Mouse (Mus musculus) myocyte (in vitro differentiated cells): ENCODE data around the gene Anapc2. TPM values are rescaled to one million over a fixed set of nuclear protein-coding genes. Genes with fewer than 3 reads are reported as not detected.

ENCODE experiments used
- H3K27me3 ChIP-seq: one replicate; pipeline ENCODE4 v1.6.1; 2011; ENCODE audit not compliant: control insufficient read depth, insufficient read depth, insufficient read length
- H3K36me3 ChIP-seq: one replicate; pipeline ENCODE4 v1.6.1; 2011; ENCODE audit not compliant: control insufficient read depth, insufficient read depth
- H3K4me2 ChIP-seq: one replicate; pipeline ENCODE4 v1.6.1; 2011; ENCODE audit warnings: low read depth, control low read depth
- H3K4me3 ChIP-seq: one replicate; pipeline ENCODE4 v1.5.1; 2011; ENCODE audit warnings: mild to moderate bottlenecking, control low read depth, moderate library complexity
- H3K79me2 ChIP-seq: one replicate; pipeline ENCODE4 v1.6.1; 2011; ENCODE audit not compliant: control insufficient read depth, insufficient read depth
- H3ac ChIP-seq: one replicate; pipeline ENCODE4 v1.6.1; 2011; ENCODE audit not compliant: control insufficient read depth, insufficient read length
- CEBPB ChIP-seq: IDR thresholded peaks from 2 replicates; pipeline ENCODE4 v1.6.1; 2011; ENCODE audit warnings: mild to moderate bottlenecking, moderate library complexity; ENCODE audit not compliant: poor library complexity, insufficient read depth, severe bottlenecking
- E2F4 ChIP-seq: IDR thresholded peaks from one replicate; pipeline ENCODE4 v1.6.1; 2011; ENCODE audit warnings: mild to moderate bottlenecking, control low read depth, moderate library complexity; ENCODE audit not compliant: insufficient read depth
- MAX ChIP-seq: IDR thresholded peaks from one replicate; pipeline ENCODE4 v1.6.1; 2011; ENCODE audit warnings: low read depth, mild to moderate bottlenecking, control low read depth
- MYOD1 ChIP-seq, 3 experiments: IDR thresholded peaks; one replicate each; pipeline ENCODE4 v1.6.1; 2011; ENCODE audit warnings: control low read depth in 2 of 3, low read depth in 2 of 3, mild to moderate bottlenecking in 2 of 3, moderate library complexity in 1 of 3; ENCODE audit not compliant: insufficient read length in 2 of 3, control insufficient read depth in 1 of 3
- MYOG ChIP-seq, 3 experiments: IDR thresholded peaks; one replicate each; pipeline ENCODE4 v1.6.1; 2011; ENCODE audit warnings: control low read depth in 2 of 3, low read depth in 2 of 3, mild to moderate bottlenecking in 2 of 3; ENCODE audit not compliant: insufficient read length in 2 of 3, control insufficient read depth in 1 of 3, insufficient read depth in 1 of 3
- POLR2A ChIP-seq: IDR thresholded peaks from one replicate; pipeline ENCODE4 v1.6.1; 2011; ENCODE audit warnings: low read depth, mild to moderate bottlenecking, control low read depth, moderate library complexity; ENCODE audit not compliant: insufficient read length
- POLR2AphosphoS2 ChIP-seq: IDR thresholded peaks from one replicate; pipeline ENCODE4 v1.6.1; 2011; ENCODE audit warnings: low read depth, control low read depth; ENCODE audit not compliant: insufficient read length
- REST ChIP-seq: IDR thresholded peaks from one replicate; pipeline ENCODE4 v1.6.1; 2011; ENCODE audit warnings: mild to moderate bottlenecking, control low read depth, moderate library complexity; ENCODE audit not compliant: insufficient read depth, insufficient read length
- SRF ChIP-seq: IDR thresholded peaks from one replicate; pipeline ENCODE4 v1.6.1; 2011; ENCODE audit warnings: low read depth; ENCODE audit not compliant: control insufficient read depth, insufficient read length
- TCF12 ChIP-seq: IDR thresholded peaks from one replicate; pipeline ENCODE4 v1.6.1; 2011; ENCODE audit warnings: mild to moderate bottlenecking, control low read depth; ENCODE audit not compliant: poor library complexity, insufficient read depth, severe bottlenecking
- TCF3 ChIP-seq: IDR thresholded peaks from one replicate; pipeline ENCODE4 v1.6.1; 2011; ENCODE audit warnings: low read depth, control low read depth; ENCODE audit not compliant: insufficient read length
- USF1 ChIP-seq: IDR thresholded peaks from one replicate; pipeline ENCODE4 v1.6.1; 2011; ENCODE audit warnings: low read depth, mild to moderate bottlenecking, control low read depth, moderate library complexity
- polyA plus RNA-seq: library from polyadenylated mRNA; unstranded; fragments of >200 nt; fragmentation: generic; extraction: Trizol; gene quantifications from one replicate; pipeline ENCODE4 v1.2.1, GENCODE M21; 2012; ENCODE audit warnings: missing spikeins

Gene Anapc2
- polyA plus RNA-seq, 1 experiment, result 97.9 TPM

DNA sequence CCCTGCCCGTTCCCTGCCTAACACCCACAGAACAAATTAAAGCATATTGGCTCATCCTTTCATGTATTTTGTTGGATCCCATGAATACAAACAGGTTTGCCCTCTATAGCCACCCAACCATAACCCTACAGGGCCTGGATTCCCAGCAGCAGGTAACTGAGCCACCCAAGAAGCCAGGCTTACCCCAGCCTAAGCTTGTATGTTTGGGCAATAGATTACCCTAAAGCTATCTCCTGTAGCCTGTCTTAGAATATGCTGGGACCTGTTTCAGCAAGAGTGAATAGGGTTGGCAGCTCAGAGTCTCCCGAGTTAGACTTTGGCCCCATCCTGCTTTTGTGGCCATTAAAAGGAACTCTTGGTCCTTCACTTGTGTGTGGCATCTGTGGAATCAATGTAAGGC lies 13.3 kb downstream of the Anapc2 start:
- TF ChIP-seq POLR2AphosphoS2 (no peak), TCF3 (no peak), REST (no peak), MAX (no peak), USF1 (no peak), CEBPB (no peak), TCF12 (no peak), MYOG (IDR thresholded peaks at IDR 0.05; ENCODE audit: control insufficient read depth in 1 of 3, insufficient read depth in 1 of 3, insufficient read length in 2 of 3, low read depth in 2 of 3) (no peak), SRF (no peak), E2F4 (no peak), MYOD1 (IDR thresholded peaks at IDR 0.05; ENCODE audit: control insufficient read depth in 1 of 3, insufficient read length in 2 of 3, low read depth in 2 of 3) (no peak), POLR2A (no peak)
- Histone ChIP-seq H3K27me3 (peaks cover 9% of the 10 kb centered on the region), H3K4me3 (no peak overlapping the region), H3K4me2 (no peak overlapping the region), H3ac (no peak overlapping the region), H3K79me2 (no peaks in the 10 kb centered on the region), H3K36me3 (peaks cover 27% of the 10 kb centered on the region)

DNA sequence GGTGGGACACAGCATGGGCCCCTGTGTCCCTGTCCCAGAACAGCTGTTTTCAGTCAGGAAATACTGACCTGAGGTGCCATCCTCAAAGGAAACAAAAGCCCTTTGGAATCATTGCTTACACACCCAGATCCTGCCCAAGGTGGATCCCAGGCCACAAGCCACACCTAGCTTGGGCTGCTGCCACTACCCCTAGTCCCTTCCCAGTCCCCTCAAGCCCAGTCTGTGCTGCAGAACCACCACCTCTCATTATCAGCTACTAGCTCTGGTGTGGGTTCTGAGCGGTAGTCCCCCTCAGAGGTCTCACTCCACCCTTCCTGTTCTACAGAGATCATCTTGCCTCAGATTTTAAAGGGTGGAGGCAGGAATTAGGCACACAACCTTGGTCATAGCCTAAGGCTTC lies 14.0 kb downstream of the Anapc2 start:
- Histone ChIP-seq H3K36me3 (peaks cover 27% of the 10 kb centered on the region), H3ac (no peak overlapping the region), H3K4me3 (no peak overlapping the region), H3K4me2 (no peak overlapping the region), H3K79me2 (no peaks in the 10 kb centered on the region), H3K27me3 (peaks cover 17% of the 10 kb centered on the region)
- TF ChIP-seq MAX (no peak), USF1 (no peak), CEBPB (no peak), TCF3 (no peak), REST (no peak), MYOG (IDR thresholded peaks at IDR 0.05; ENCODE audit: control insufficient read depth in 1 of 3, insufficient read depth in 1 of 3, insufficient read length in 2 of 3, low read depth in 2 of 3) (peak in 1 of 3 experiments; percentile 45), E2F4 (no peak), MYOD1 (IDR thresholded peaks at IDR 0.05; ENCODE audit: control insufficient read depth in 1 of 3, insufficient read length in 2 of 3, low read depth in 2 of 3) (no peak), POLR2AphosphoS2 (no peak)

DNA sequence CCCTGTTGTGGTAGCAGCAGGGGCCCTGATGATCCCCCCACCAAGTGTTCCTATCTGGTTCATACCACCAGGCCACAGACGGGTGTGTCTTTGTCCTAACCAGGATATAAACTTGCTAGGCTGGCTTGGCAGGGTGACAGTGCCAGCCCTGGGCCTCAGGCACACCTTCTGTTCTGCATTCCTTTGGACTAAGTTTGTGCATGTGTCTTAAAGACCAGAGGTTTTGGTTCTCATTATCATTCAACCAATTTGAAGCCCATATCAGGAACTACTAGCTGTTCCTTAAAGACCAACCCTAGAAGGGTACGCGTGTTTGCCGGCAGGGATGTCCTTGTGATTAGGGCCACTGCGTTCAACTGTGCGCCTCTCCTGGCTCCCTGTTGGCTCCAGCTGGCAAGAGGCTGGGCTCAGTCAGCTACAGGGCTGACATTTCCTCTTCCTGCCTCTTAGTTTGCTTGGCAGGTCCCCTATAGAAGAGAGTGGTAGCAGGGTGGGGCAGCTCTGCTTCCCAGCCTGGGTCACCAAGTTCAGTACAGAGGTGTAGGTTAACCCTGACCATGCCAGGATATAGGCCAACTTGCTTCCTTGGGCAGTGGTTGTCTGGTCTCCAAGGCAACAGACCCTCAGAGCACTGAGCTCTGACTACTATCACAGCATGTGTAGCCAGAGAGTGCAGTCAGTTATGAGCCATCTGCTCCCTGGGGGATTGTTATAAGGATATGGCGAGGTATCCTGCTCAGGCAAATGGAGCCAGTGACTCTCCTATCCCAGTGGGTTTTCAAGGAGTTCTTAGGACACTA lies 14.8 kb downstream of the Anapc2 start:
- Histone ChIP-seq H3K27me3 (peaks cover 24% of the 10 kb centered on the region), H3K4me2 (peak overlapping the region; percentile 27)

DNA sequence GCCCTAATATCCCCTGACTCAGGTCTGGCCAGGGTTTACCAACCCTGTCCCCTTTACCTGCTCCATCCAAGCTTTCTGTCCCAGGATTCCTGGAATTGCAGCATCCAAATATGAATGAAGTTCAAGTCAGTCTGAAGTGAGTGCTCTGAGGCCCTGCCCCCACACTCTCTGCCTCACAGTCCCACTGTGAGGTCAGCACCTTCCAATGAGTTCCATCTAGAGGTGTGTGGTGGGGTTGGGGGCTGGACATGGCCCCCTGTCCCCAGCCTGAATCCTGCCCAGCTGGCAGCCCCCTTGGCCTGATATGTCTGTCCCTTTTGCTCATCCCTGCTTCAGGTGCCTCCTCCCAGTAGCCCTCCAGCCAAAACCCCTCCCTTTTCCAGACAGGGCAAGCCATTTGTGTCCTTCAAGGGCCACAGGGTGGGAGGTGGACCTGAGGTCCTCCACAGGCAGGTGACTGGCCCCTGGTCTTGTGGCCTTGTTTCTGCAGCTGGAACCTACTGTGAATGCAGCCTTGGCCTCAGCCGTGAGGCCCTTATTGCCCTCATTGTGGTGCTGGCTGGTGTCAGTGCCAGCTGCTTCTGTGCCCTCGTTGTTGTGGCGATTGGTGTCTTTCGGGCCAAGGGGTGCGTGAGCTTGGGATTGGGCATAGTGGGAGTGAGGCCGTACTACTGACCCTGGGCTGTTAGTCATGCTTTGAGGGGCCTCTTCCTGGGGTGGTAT lies 15.8 kb downstream of the Anapc2 start, which contains the start of gene Tmem210:
TSS of gene Tmem210 (plus strand) at position 219 of the 723 bp plus-strand sequence.
- Histone ChIP-seq H3ac (no peak within 1 kb of the TSS), H3K4me3 (no peak within 1 kb of the TSS), H3K79me2 (no peaks in the 10 kb centered on the region), H3K36me3 (peaks cover 18% of the 10 kb centered on the region), H3K27me3 (peaks cover 27% of the 10 kb centered on the region), H3K4me2 (peak within 1 kb of the TSS; percentile 93)
- TF ChIP-seq USF1 (no peak), MYOG (IDR thresholded peaks at IDR 0.05; ENCODE audit: control insufficient read depth in 1 of 3, insufficient read depth in 1 of 3, insufficient read length in 2 of 3, low read depth in 2 of 3) (no peak), POLR2A (no peak), SRF (no peak), CEBPB (no peak), TCF12 (no peak), MYOD1 (IDR thresholded peaks at IDR 0.05; ENCODE audit: control insufficient read depth in 1 of 3, insufficient read length in 2 of 3, low read depth in 2 of 3) (no peak), E2F4 (no peak), POLR2AphosphoS2 (no peak), REST (no peak), TCF3 (no peak), MAX (no peak)

More for the DNA sequence above, 14.8 kb downstream of the Anapc2 start:
- Histone ChIP-seq H3K36me3 (peaks cover 25% of the 10 kb centered on the region), H3K4me3 (no peak overlapping the region), H3K79me2 (no peaks in the 10 kb centered on the region), H3ac (no peak overlapping the region)
- no peak for TF ChIP-seq USF1
- no peak for TF ChIP-seq POLR2A
- no peak for TF ChIP-seq SRF
- no peak for TF ChIP-seq MAX
- TF ChIP-seq REST, result no peak
- no peak for TF ChIP-seq E2F4
- peak in 1 of 3 experiments; percentile 73 for TF ChIP-seq MYOG (IDR thresholded peaks at IDR 0.05; ENCODE audit: control insufficient read depth in 1 of 3, insufficient read depth in 1 of 3, insufficient read length in 2 of 3, low read depth in 2 of 3)
- TF ChIP-seq CEBPB, result no peak
- TF ChIP-seq POLR2AphosphoS2, result peak; percentile 24
- no peak for TF ChIP-seq TCF12
- TF ChIP-seq MYOD1 (IDR thresholded peaks at IDR 0.05; ENCODE audit: control insufficient read depth in 1 of 3, insufficient read length in 2 of 3, low read depth in 2 of 3), result no peak
